Mouse (Mus musculus) heart, adult 2 months (tissue): ENCODE data around the gene Dscaml1.

Experiments
- CTCF ChIP-seq: fragments of 200-600 bp; IDR thresholded peaks from 2 replicates; pipeline ENCODE4 v1.8.1; 2022; ENCODE audit warnings: antibody characterized with exemption, mild to moderate bottlenecking, moderate library complexity
- EP300 ChIP-seq: fragments of 200-500 bp; IDR thresholded peaks from 2 replicates; pipeline ENCODE4 v1.6.1; 2011; ENCODE audit warnings: low read depth, low read length, control low read depth; ENCODE audit not compliant: insufficient read depth
- POLR2A ChIP-seq: fragments of 200-500 bp; IDR thresholded peaks from 2 replicates; pipeline ENCODE4 v1.6.1; 2011; ENCODE audit warnings: mild to moderate bottlenecking, low read depth, low read length, control low read depth; ENCODE audit not compliant: insufficient read depth

DNA sequence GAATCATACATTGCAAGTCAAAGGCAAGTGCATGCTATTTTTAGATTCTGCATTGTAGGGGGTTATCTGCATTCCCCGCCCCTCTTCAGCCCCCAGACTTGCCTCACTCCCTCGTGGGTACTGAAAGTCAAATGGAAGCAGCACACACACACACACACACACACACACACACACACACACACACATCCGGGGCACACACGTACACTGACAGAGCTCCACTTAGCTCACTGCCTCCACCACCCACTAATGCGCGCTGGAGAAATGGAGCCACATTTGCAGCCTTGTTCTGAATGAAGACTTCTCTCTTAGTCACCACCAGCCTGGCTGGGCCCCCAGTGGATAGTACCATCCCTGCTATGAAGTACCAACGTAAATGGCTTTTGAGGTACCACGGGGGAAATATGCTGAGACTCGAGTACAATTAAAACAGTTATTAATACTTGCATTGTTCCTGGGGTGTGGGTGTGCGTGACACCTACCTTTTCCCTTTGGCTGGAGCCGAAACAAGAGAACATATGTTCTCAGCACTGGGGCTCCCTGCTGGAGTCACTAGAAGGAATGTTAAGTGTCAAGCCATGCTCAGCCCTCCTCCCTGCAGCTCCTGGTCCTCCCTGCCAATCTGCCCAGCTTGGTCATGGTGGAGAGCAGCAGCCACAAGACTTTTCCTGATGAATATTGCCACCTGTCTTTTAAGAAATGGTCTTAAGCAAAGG is 91.7 kb downstream of the Dscaml1 start:
- no peak for TF ChIP-seq CTCF
- TF ChIP-seq POLR2A = no peak
- TF ChIP-seq EP300 = no peak
